Mouse (Mus musculus) v-Abl transformed pro-B cells (cell line): Measurements from ENCODE around the gene Adam23.

Source experiments
- in situ Hi-C, 2 experiments: fragments of 400-800 bp; cut with MboI; formaldehyde crosslinking; loops; one replicate each; pipeline ENCODE4 v1.15.1; 2025; ENCODE audit not compliant: unreplicated experiment in 2 of 2

Adam23 gene

DNA sequence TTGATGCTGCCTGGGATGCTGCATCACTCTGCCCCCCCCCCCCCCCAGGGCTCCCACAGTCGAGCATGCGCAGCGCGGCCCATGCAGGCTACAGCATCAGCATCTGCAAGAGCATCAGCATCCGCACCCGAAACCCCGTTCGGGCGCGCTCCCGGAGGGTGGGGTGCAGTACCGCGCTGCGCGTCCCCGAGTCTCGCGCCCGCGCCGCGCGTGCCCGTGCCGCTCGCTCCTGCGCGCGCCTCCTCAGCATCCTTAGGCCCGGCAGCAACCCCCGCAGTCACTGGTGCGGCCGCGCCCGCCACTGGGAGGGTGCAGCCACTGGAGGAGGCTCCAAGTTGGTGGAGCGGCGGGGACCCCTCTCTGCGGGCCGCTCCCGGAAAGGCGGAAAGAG is at the start of gene Adam23:
TSS of gene Adam23 (plus strand) at position 236 of the 391 bp plus-strand sequence.
- in situ Hi-C loops, result no loop called here

DNA sequence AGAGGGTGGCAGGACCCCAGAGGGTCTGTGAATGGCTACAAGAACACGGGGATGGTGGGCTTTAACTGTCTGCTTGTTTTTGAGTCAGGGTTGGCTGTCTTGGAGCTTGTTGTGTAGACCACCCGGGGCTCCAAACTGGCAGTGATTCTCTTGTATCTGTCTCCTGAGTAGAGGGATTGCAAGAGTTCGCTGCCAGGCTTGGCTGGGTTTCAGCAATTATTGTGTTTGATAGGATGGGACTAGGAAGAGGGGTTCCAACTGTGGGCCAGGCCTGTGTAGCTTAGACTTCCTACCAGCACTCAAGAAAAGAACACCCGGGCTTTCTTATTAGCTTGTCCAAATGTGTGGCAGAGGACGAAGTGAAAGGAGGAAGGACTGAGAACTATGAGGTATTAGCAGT is 44.6 kb upstream of the Adam23 start:
- in situ Hi-C loops, result no loop called here

DNA sequence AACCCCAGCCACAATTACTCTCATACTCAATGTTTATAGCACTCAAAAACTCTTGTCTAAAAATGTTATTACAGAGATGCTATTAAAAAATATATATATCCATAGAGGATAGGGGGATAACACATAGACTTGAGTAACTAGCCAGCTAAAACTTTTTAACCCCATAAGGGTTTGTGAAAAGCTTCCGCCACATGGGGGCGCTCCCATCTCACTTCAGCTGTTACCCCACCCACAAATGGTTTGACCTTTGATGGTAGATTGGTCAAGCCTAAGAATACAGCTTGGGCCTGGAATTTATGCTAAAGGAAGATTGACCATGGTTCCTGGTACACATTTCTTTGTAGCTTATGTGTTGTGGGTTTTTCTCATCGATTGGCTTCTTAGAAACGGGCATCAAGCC is 42.1 kb upstream of the Adam23 start:
- in situ Hi-C loops, result no loop called here

DNA sequence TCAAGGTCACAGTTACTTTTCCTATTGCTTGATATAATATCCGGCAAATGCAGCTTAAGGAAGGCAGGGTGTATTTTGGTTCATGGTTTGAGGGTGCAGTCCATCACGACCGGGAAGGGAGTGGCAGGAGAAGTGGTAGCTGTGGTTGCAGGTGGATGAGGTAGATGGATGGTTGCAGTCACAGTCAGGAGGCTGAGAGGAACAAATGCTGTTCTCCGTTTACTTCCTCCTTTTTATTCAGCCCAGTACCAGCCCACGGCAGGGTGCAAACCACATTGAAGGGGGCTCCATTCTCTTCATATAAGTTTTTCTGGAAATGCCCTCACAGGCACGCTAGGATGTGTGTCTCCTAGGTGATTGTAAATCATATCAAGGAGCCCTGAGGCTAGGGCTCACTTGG is 37.3 kb upstream of the Adam23 start:
- in situ Hi-C loops, result no loop called here

DNA sequence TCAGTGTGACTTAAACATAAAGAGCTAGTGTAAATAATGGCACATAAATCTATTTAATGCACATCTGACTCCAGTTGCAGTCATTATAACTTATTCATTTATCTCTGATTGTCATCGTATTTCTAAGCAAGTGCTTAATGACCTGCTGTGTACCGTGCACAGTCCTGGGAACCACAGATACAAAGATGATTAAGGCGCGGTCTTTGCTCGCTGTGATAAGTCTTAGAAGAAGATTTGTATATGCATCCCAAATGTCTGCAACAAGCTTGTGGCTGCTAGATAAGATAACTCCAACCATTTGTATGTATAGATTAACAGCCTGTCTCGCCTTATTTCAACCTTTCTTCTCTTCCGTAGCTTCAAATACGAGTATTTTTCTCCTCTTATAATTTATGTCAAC is 27.2 kb upstream of the Adam23 start:
- in situ Hi-C loops, result no loop called here

DNA sequence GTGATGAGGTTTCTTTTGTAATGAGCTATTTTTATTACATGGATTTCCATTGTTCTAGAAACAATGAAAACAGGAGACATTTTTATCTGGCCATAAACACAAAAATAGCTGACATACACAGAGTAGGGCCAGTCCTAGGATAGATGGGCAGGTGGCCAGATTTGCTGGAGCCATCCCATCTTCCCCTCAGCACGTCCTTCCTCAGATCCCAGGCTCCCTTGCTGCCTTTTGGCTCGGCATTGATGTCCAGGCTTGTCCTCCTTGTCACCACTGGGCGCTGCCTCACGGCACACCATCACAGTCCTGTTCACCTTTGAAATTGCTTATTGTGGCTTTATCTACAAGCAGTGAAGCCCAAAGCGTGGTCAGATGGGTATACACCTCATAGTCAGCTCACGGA is 15.0 kb upstream of the Adam23 start:
- in situ Hi-C loops, result no loop called here

DNA sequence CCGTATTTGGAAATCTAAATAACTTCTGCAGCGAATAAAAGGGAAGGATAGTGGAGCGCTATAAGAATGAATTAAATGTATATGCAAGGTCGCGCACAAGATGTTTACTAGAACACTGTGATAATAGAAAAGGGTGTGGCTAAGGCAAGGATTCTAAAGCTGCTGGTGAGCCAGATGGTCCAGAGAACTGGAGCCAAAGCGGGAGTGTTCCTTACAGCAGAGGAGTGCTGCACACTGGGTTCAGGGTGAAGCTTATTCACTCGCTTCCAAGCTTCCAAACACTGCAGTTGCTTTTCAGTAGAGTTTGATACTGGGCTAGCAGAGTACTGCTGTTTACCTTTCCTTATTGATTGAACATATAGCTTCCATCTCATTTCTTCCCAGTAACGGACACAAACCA is 14.5 kb upstream of the Adam23 start:
- in situ Hi-C loops, result no loop called here

DNA sequence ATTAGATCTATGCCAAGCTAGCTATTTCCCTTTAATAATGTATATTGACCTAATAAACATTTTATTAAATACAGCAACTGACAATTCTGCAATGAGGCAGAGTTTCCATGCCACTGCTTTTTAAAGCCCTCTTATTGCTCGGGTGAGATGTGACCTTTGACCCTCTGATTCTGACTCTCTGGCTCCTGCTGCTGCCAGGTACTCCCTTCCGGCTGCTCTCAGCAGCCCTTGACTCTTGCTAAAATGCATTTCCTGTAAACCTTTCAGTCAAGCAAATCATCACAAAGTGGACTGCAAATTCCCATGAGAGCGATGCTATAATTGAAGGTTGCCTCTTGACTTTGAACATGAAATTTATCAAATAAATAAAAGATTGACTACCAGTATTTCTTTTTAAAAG is 13.8 kb upstream of the Adam23 start:
- in situ Hi-C loops, result no loop called here

DNA sequence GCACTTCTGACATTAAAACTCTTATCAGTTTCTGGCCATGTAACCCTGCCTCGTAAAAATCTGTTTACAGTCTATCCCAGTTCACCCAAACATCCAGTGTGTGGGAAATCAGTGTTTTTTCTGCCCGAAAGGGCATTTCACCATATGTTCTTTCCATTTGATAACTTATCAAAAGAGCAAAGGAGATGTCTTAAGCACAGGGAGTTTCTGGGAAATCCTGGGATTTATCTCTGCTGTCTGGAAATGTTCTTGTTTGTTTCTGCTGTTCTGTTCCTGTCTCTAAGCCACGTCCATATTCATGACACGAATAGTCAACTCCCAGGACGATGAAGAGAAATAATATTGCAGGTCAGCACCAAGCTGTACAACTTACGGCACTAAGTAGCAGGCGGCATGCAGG is 11.6 kb upstream of the Adam23 start:
- in situ Hi-C loops, result no loop called here

DNA sequence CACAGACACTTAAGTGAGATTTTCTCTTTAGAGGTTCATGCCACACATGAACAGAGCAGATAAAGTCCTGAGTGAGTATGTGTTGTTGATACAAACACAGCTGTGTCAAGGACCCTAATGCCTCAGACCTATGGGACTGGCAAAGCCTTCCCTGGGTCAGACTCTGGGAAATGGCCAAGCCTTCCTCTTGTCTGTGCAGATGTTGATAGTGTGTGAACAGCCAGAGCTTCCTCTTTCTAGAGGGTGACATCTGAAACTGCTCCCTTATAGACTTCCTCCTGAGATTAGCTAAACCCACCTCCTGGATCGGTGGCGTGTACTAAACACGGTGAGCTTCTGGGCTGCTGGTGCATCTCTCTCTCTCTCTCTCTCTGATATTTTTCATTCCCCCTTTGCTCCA is 8.2 kb upstream of the Adam23 start:
- in situ Hi-C loops, result no loop called here

DNA sequence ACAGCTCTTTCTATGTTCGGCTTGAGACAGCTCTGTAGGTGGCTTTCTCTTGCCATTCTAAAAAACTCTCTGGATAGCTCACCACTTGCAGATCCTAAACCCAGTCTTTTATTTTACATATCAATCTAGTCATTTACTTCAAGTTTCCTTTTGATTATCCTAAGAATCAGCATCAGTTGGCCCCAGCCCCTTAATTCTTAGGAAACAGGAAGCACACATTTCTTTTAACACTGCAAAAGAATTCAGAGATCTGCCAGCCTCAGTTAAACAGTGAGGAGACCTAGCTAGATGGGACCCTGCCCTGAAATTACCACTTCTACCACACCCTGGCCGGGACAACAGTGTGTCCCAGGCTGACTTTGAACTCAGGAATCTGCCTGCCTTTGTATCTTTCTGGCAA is 3.5 kb upstream of the Adam23 start:
- in situ Hi-C loops, result no loop called here

DNA sequence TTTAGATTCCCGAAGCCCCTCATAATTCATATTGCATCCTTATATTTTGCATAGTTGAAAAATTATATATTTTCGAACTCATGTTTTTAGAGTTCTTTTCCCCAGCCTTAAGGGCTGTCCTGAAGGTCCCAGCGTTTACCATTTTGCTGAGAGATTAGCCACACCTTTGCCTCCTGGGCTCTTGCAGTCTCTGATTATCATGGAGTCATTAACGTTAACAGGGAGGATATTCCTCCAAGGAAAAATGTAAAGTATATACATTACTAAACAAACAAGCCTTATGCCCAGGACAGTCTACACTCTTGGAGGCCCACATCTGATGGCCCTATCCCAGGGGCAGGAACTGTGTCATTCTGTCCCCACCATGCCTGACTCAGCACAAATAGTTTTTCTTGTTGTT is 3.1 kb upstream of the Adam23 start:
- in situ Hi-C loops, result no loop called here

DNA sequence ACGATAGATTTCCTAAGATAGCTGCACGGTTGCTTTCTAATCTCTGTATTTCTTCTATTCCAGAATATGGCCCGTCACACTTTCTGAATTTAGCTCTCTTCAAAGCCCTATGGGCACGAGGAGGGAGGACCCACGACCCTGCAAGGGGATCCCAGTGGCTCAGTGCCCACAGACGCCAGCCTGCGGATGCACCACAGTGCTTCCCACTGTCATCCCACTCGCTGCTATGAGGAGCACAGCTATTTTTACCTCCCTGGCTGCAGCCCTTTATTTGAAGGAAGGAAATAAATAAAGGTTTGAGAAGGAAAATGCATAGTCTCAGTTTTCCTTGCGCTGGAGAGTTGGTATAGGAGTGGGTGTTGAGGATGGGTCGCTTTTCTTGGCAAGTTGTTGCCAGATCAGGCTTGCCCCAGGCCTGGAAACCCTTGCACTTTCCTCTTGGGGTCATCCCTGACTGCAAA is 512 bp upstream of the Adam23 start:
- in situ Hi-C loops, result no loop called here

DNA sequence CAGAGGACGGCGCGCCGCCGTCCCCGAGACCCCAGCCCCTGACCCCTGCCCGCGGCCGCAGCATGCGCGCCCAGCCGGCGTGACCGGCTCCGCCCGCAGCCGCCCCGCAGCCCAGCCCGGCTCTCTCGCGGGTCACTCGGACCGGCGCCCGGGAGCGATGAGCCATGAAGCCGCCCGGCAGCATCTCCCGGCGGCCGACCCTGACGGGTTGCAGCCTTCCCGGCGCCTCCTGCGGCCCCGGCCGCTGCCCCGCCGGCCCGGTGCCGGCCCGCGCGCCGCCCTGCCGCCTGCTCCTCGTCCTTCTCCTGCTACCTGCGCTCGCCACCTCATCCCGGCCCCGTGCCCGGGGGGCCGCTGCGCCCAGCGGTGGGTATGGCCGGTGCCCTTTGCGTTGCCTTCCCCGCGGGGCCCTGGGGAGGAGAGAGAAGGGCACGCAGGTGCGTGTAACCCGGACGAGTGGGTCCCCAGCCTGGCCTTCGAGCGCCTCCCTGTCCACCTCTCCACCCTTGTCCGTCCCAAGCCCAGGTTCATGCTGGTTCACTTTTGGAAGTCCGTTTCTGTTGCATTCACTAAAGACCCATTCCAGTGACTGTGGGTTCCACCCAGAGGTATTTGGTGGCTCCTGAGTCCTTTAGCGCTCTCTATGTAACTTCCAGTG is 485 bp downstream of the Adam23 start:
- in situ Hi-C loops, result no loop called here

DNA sequence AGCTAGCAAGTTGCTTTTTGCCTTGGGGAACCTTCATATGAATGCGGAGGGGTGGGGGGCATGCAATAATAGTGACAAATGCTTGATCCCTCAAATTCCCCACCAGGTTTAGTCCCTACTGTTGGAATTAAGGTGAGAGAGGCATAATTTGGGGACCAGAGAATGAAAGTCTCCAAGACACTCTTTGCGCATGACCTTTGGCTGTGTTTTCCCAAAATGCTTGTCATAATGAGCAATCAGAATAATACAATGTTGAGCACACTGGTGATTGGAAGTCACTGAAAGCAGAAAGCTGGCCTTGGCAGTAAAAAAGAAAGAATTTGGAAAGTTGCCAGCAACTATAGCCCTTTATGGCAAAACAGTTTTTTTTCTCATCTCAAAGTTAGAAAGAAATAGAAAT is 1.0 kb downstream of the Adam23 start:
- in situ Hi-C loops, result no loop called here

DNA sequence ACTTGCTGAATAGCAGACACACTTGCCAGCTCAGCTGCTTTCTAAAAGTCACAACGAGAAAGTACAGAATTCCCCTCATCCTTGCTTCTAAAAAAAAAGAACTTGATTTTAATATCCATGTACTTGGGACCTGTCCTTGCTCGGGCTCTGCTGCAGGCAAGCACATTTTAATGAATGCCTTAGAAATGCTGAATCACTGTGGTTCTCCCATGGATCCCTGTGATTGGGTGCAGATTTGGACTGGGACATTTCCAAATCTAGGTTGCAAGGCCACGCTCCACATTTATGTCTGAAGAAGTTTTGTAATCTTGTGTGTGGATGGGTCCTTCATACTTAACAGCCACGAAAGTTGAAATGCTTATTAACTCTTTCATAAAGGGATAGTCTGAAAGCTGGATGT is 4.4 kb downstream of the Adam23 start:
- in situ Hi-C loops, result no loop called here

DNA sequence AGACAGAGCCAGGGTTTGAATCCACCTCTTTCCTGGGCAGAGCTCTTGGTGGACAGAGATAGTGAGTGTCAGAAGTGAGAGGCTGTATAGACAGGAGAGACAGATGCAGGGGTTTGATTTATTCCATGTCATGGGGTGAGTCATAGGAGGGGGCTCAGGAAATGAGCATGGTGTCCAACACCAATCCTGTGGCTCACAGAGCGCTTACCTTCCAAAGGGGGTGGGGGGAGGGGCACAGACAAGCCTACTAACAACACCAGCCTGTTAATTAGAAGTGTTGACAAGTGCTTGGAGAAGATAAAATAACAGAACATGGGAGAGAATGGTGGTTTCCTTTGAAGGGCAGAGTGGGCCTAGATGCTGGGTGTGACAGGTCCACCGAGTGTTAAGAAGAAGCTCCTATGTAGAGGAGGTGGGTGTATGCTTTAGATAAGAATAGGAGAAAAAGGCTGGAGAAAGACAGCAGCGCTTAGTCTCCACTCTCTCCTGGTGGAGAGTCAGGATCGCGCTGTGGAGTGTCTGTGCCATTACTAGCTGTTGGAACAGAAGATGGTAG is 7.7 kb downstream of the Adam23 start:
- in situ Hi-C loops, result no loop called here

DNA sequence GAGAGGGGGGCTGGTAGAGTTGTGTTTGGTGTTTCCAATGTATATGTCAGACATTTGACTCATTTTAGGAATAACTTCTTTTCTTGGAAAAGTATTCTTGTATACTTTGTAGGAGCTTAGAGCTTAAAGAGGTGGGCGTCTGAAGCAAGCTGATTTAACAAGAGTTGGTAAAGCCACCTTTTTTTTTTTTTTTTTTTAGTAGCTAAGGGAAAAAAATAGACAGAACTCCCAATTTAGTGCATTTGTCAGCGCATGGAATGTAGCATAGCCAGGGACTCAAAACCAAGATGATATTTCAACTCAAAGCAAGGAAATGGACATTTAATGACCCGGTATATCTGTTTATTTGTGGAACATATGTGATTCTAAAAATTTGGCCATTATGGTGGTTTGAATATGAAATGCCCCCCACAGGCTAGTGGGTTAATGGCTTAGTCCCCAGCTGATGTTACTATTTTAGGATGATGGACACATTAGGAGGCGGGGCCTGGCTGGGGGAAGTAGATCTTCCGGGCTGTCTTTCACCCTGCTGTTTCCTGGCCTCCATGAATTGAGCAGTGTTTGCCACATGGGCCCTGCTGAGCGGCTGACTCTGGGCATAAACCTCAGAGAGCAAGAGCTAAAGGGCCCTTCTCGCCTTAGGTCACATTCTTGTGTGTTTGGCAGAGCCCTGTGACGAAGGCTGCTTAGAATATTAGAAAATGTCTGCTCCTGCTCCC is 12.3 kb downstream of the Adam23 start:
- in situ Hi-C loops, result no loop called here

DNA sequence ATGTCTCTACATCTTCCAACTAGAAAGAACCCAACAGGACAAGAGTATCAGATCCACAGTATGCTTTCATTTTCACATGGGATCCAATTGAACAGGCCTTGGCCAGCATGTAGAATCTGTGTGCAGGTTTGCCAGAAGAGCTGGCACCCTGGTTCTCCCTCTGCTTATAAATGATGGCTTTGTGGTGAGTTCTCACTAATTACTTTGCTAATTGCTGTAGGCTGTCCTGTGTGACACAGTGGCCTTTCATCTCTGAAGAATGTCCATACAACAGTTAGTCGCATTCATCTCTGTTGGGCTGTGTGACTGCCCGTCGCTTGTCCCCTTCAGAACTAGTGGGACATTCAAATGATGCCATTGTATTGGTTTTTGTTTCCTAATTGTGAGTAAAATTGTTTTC is 13.5 kb downstream of the Adam23 start:
- in situ Hi-C loops, result no loop called here

DNA sequence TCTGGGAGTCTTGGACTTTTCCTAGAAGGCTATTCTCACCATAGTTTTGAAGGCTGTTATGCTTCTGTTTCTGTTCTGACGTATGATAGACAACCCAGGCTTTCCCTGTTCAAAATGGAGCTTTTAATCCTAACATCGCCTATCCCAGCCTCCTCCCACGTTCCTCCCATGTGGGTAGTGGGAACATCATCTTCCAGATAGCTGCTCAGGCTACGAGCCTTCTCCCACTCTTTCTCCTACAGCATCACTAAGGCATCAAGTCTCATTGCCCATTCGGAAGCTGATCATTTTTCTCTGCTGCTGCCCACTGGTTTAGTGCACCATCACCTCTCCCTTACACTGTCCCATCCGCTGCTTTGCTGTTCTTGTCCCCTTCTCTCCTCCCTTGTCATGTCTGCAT is 14.2 kb downstream of the Adam23 start:
- in situ Hi-C loops, result no loop called here

DNA sequence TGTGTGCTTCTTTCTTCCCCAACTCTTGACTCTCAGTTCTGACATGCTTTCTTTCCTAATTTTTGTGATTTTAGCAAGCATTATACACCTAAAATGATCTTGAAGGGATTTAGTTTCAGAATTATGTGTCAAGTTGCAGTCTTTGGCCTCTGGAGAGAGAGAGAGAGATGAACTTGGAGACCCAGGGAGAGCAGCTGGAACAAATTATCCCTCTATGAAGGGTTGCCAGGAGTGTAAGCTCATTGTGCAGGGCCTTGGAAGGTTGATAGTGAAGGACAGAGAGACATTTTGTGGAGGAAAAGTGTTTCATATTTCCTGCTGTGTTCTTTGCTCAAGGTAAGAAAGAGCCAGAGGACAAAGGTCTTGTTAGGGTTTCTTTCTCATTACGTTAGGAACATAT is 18.8 kb downstream of the Adam23 start:
- in situ Hi-C loops, result no loop called here

DNA sequence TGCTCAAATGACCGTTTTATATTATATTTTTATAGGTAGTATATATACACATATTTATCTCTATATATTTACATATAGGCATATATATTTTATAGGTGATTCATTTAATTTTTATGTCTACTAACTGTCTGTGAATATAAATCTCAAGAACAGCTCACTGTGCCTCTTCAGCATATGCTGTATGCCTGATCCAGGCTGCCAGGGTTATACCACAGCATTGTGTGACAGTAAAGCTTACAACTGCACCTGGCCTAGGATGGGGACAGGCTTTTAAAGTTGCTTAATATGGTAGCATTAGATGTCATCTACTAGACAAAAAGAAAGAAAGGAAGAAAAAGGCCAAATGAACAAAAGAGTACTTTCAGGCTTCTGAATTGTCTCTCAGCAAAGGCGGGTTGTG is 27.6 kb downstream of the Adam23 start:
- in situ Hi-C loops, result no loop called here
